Mouse (Mus musculus) kidney, embryonic 16.5 days (tissue): ENCODE results near the gene Kif26b. TPM values are rescaled to one million over a fixed set of nuclear protein-coding genes. Genes with fewer than 3 reads are reported as not detected.
A peak's percentile ranks its signal among the peaks of the same experiment; 100 is the strongest.

Source experiments
- ATAC-seq: fragments of 200-750 bp; cut with Nextera tagmentation; 2 replicates; pipeline ENCODE4 v1.8.0; 2017; ENCODE audit warnings: moderate TSS enrichment; ENCODE audit not compliant: low FRiP score, low TSS enrichment
- H3K27ac ChIP-seq: fragments of 300-500 bp; sonication (generic); 2 replicates; pipeline ENCODE4 v1.5.1; 2014; ENCODE audit warnings: low read length
- H3K27me3 ChIP-seq: fragments of 300-500 bp; sonication (generic); 2 replicates; pipeline ENCODE4 v1.6.1; 2014; ENCODE audit warnings: low read length, control low read depth, mixed read lengths; ENCODE audit not compliant: insufficient read depth
- H3K36me3 ChIP-seq: fragments of 300-500 bp; sonication (generic); 2 replicates; pipeline ENCODE4 v1.6.1; 2014; ENCODE audit warnings: low read length, control low read depth, mixed read lengths; ENCODE audit not compliant: insufficient read depth
- H3K4me1 ChIP-seq: fragments of 300-500 bp; sonication (generic); 2 replicates; pipeline ENCODE4 v1.6.1; 2014; ENCODE audit warnings: low read length, control low read depth, mixed read lengths; ENCODE audit not compliant: insufficient read depth
- H3K4me2 ChIP-seq: fragments of 300-500 bp; sonication (generic); replicated peaks from 2 replicates; pipeline ENCODE4 v1.6.1; 2014; ENCODE audit warnings: low read depth, low read length
- H3K4me3 ChIP-seq: fragments of 300-500 bp; sonication (generic); 2 replicates; pipeline ENCODE4 v1.5.1; 2014; ENCODE audit warnings: mild to moderate bottlenecking, low read length
- H3K9ac ChIP-seq: fragments of 300-500 bp; sonication (generic); replicated peaks from 2 replicates; pipeline ENCODE4 v1.6.1; 2014; ENCODE audit warnings: low read length
- H3K9me3 ChIP-seq: fragments of 300-500 bp; sonication (generic); 2 replicates; pipeline ENCODE4 v1.6.1; 2016; ENCODE audit warnings: low read length, control low read depth
- WGBS: fragments of 180-500 bp; shearing (Covaris S2); extraction: QIAGEN DNeasy Blood & Tissue Kit; methylation state at CpG from one replicate; pipeline ENCODE4 v1.1.7; 2014; 5-methylcytosine and 5-hydroxymethylcytosine counted together
- polyA plus RNA-seq: library from polyadenylated mRNA; unstranded; fragments of >200 nt; fragmentation: Nextera tagmentation; extraction: Ambion mirVana; gene quantifications from 2 replicates; pipeline ENCODE4 v1.2.1, GENCODE M21; 2015

Kif26b gene
- polyA plus RNA-seq, 1 experiment from 2014 or later, result 9.3 TPM

DNA sequence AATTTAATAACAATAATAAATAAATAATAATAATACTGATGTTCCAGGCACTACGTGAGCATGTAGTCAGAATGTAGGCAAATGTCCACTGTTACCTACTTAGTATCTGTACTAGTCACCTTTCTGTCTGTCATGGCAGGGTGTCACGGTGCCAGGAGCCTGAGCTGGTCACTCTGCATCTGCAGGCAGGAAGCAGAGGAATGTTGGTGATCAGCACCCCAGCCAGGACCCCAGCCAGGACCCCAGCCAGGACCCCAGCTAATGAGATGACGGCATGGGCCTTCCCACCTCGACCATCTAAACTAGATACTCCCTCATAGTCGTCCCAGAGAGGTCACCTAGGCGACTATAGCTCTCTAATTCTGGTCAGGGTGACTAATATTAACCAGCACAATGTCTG is 288.6 kb downstream of the Kif26b start:
- no peak for ATAC-seq
- 75% methylated on average over 6 of the region's 6 CpGs for WGBS
- no peak overlapping the region for H3K4me3 ChIP-seq
- H3K36me3 ChIP-seq, result no peaks in the 10 kb centered on the region
- H3K4me1 ChIP-seq, result peaks cover 15% of the 10 kb centered on the region
- no peak overlapping the region for H3K27ac ChIP-seq
- no peaks in the 10 kb centered on the region for H3K27me3 ChIP-seq
- no peak overlapping the region for H3K9ac ChIP-seq
- no peaks in the 10 kb centered on the region for H3K9me3 ChIP-seq
- H3K4me2 ChIP-seq, result no peak overlapping the region

DNA sequence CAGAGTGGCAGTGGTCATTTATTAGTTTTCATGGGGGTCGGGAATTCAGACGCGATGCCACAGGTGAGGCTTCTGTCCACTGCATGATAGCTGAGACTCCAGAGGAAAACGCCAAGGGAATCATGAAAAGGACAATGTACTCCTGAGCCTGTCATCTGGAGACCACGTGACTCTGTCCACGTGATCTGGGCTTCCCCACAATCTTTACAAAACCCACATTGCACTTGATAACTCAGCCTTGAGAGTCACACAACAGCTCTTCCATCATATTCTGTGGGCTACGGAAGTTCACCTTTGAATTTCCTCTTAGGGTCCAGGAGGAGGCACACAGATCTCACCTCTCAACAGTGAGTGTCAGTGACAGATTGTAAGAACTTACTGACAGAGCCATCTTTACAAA is 290.1 kb downstream of the Kif26b start:
- Histone ChIP-seq H3K27ac (no peak overlapping the region), H3K36me3 (no peaks in the 10 kb centered on the region), H3K4me3 (no peak overlapping the region), H3K9ac (no peak overlapping the region), H3K4me1 (peaks cover 15% of the 10 kb centered on the region), H3K9me3 (no peaks in the 10 kb centered on the region), H3K27me3 (no peaks in the 10 kb centered on the region), H3K4me2 (no peak overlapping the region)
- 83% methylated on average over 7 of the region's 7 CpGs for WGBS
- ATAC-seq, result no peak

DNA sequence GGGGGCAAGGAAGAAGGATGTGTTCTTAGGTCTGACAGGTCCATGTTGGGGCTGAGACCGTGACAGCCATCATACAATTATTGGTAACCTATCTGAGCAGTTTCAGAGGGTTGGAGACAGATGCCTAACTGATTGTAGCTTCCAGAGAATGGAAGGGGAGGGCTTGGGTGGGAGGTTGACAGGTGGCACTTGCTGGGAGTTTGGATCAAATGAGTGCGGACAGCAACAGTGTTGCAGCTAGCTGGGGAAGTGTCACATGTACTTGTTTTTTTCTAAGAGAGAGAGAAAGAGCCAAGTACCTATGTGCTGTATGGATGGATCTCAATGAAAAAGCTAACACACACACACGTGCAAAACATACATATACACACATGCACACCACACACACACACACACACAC is 291.2 kb downstream of the Kif26b start:
- H3K4me1 ChIP-seq, result peaks cover 14% of the 10 kb centered on the region
- H3K4me3 ChIP-seq, result no peak overlapping the region
- H3K9me3 ChIP-seq, result no peaks in the 10 kb centered on the region
- no peak for ATAC-seq
- no peaks in the 10 kb centered on the region for H3K27me3 ChIP-seq
- H3K9ac ChIP-seq, result no peak overlapping the region
- 79% methylated on average over 3 of the region's 3 CpGs for WGBS
- no peak overlapping the region for H3K4me2 ChIP-seq
- no peaks in the 10 kb centered on the region for H3K36me3 ChIP-seq
- no peak overlapping the region for H3K27ac ChIP-seq

DNA sequence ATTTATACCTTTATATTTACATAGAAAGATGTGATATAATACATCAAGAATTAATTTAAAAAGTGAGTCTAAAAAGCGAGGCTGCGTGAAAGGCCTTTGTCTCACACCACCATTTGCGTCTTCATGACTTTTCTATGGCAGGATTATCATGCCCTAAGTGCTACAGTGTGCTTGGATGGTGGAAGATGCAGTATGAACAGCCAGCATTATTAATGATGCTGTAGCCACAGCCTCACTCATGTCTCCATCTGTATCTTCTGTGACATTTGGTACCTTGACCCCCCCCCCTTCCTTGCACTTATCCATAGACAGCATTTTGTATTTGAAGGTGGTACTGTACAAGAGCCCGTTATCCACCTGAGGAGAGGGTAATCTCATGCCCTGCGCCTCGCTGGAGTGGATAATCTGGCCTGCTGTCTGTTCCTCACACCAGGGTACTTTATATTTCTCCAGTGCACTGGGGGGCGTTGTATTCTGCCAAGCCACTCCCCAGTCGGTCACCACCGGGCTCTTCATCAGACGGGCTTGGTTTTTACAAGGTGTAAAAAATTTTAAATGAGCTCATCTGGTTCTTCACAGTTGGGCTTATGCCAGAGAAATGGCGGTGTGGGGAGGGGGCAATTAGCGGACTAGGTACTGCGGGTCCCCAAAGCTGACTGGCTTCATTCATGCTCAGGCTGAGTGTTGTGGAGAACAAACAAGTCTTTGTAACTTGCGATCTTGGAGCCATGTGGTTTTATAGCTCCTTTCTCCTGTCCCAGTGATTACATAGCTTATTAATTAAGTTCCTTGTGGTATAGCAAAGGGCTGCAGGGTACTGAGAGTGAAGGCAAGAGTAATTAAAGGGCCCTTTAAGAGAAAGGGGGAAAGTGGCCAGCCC is 291.9 kb downstream of the Kif26b start:
- ATAC-seq, result peak; percentile 47
- Histone ChIP-seq H3K9ac (no peak overlapping the region), H3K27ac (no peak overlapping the region), H3K4me3 (no peak overlapping the region), H3K9me3 (no peaks in the 10 kb centered on the region), H3K27me3 (no peaks in the 10 kb centered on the region), H3K36me3 (no peaks in the 10 kb centered on the region), H3K4me2 (no peak overlapping the region), H3K4me1 (peaks cover 12% of the 10 kb centered on the region; the same call in 1 of the 2 replicates)
- 66% methylated on average over 14 of the region's 14 CpGs for WGBS

DNA sequence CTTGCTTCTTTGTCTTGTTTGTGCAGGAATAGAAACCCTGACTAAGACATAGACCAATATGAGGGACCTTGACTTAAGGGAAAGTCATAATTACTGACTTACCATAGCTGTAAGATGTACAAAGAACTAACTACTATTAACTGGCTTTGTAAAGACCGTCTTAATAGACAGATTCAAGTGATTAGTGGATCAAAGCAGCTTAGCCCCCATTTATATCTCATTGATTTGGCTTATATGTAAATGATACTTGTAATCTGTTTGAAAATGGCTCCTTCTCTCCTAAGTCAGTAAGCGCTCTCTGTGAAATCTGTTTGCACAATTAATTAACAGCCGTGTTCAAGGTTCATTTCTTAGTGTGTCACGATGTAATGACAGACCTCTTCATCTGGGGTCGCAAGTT is 295.9 kb downstream of the Kif26b start:
- H3K27me3 ChIP-seq, result no peaks in the 10 kb centered on the region
- H3K36me3 ChIP-seq, result no peaks in the 10 kb centered on the region
- H3K4me3 ChIP-seq, result no peak overlapping the region
- H3K4me2 ChIP-seq, result no peak overlapping the region
- H3K4me1 ChIP-seq, result peaks cover 12% of the 10 kb centered on the region; the same call in 1 of the 2 replicates
- no peak overlapping the region for H3K9ac ChIP-seq
- 78% methylated on average over 5 of the region's 5 CpGs for WGBS
- ATAC-seq, result no peak
- no peak overlapping the region for H3K27ac ChIP-seq
- H3K9me3 ChIP-seq, result no peaks in the 10 kb centered on the region

DNA sequence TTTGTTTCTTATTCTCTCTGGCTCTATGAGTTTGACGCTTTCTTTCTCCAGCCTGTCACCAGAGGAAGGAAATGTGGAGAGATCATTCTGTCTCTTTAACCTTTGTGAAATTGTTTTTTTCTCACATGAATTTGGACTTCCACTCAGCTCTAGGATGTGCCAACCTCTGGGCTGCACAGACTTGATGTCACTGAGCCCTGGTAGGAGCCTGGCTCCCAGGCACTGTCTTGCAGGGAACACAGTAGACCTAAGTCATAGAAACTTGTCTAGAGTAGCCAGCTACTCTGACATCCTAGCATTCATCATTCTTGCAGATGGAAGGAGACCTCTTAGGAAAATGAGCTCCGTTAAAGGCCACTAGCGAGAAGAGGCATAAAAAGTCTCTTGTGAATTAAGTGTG is 298.3 kb downstream of the Kif26b start:
- no peak for ATAC-seq
- Histone ChIP-seq H3K27me3 (no peaks in the 10 kb centered on the region), H3K9ac (no peak overlapping the region), H3K9me3 (no peaks in the 10 kb centered on the region), H3K4me3 (no peak overlapping the region), H3K27ac (no peak overlapping the region), H3K36me3 (no peaks in the 10 kb centered on the region), H3K4me1 (no peaks in the 10 kb centered on the region), H3K4me2 (no peak overlapping the region)
- 79% methylated on average over 3 of the region's 3 CpGs for WGBS

DNA sequence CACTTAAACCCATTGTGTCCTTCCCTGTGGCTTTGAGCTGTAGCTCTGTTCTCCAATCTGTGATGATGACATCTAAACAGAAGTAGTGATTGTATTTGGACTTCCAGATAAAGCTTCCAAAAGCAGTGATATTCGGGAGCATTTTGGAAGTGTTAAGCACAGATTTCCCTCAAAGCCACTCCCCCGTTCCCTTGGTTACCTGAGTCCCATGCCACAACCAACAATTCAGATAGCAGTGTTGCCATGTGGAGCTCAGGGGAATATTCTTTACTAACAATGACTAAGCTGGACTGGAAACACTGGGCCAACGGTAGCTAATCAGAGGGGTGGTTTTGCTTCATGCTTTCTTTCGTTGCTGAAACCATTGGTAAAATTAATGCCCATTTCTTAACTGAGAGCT is 300.5 kb downstream of the Kif26b start:
- Histone ChIP-seq H3K4me3 (no peak overlapping the region), H3K9me3 (no peaks in the 10 kb centered on the region), H3K27me3 (no peaks in the 10 kb centered on the region), H3K27ac (no peak overlapping the region), H3K9ac (no peak overlapping the region), H3K36me3 (no peaks in the 10 kb centered on the region), H3K4me1 (no peaks in the 10 kb centered on the region), H3K4me2 (no peak overlapping the region)
- no peak for ATAC-seq
- 85% methylated on average over 4 of the region's 4 CpGs for WGBS

DNA sequence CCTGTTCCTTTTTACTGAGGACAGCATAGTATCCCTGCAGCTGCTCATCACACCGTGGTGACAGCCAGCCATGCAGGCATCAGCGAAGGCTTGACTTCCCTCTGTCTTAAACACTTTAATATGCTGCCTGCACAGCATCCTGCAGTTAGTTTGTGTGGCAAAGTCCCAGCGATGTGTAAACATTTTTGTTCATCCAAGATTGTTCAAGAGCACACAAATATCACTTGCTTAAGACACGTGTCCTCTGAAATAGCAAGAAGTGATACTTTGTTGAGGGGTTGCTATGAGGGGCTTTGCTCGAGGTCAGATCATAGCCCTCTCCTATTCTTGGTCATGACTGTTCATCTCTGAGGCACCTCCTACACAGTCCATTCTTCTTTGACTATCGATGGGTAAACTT is 303.6 kb downstream of the Kif26b start:
- Histone ChIP-seq H3K9me3 (no peaks in the 10 kb centered on the region), H3K4me3 (no peak overlapping the region), H3K27ac (no peak overlapping the region), H3K36me3 (no peaks in the 10 kb centered on the region), H3K4me1 (no peaks in the 10 kb centered on the region), H3K9ac (no peak overlapping the region), H3K4me2 (no peak overlapping the region), H3K27me3 (no peaks in the 10 kb centered on the region)
- ATAC-seq, result no peak
- 85% methylated on average over 6 of the region's 6 CpGs for WGBS

DNA sequence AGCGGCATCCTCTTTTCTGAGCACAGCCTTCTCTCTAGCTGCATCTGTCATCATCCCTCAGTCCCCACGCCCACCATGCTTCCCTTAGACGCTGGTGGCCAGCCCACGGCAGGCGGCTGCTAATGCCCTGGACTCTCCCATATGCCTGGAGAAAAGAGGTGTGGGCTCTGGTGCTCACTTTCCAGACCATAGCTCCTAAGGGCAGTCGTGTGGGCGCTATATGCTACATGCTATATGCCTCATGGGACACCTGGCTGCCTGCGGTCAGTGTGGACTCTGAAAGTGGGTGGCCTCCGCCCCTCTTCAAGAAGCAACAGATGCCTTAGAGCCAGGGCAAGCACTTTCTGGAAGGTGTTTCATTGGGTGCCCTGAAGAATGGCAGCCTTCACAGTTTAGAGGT is 306.9 kb downstream of the Kif26b start:
- no peak for ATAC-seq
- H3K4me1 ChIP-seq, result no peaks in the 10 kb centered on the region
- WGBS, result 79% methylated on average over 9 of the region's 9 CpGs

DNA sequence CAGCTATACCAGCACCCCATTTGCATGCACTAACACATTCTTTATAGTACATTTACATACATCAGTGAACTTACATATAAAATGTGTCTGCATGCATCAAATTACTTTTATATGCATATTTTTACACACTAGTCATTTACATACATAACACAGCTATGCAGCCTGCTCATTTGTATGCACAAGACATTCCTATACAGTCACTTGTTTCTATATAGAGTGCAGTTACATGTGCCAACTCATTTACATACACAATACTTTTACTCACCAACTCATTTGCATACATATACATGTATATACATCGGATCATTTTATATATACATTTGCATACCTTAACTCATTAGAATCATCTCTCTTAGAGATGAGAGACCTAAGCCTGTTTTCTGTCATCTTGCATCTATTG is 308.1 kb downstream of the Kif26b start:
- H3K36me3 ChIP-seq, result no peaks in the 10 kb centered on the region
- no peak overlapping the region for H3K4me3 ChIP-seq
- no peak for ATAC-seq
- H3K9ac ChIP-seq, result no peak overlapping the region
- no peak overlapping the region for H3K4me2 ChIP-seq
- H3K27me3 ChIP-seq, result no peaks in the 10 kb centered on the region
- H3K9me3 ChIP-seq, result no peaks in the 10 kb centered on the region
- H3K27ac ChIP-seq, result no peak overlapping the region
- WGBS, result 95% methylated on average over 1 of the region's 1 CpGs
- H3K4me1 ChIP-seq, result no peaks in the 10 kb centered on the region

More for the DNA sequence above, 306.9 kb downstream of the Kif26b start:
- Histone ChIP-seq H3K4me2 (no peak overlapping the region), H3K4me3 (no peak overlapping the region), H3K27ac (no peak overlapping the region), H3K36me3 (no peaks in the 10 kb centered on the region), H3K9me3 (no peaks in the 10 kb centered on the region), H3K9ac (no peak overlapping the region), H3K27me3 (no peaks in the 10 kb centered on the region)
